Comparison of ENCODE assay signal across 8 mouse cellular contexts in the genomic region with DNA sequence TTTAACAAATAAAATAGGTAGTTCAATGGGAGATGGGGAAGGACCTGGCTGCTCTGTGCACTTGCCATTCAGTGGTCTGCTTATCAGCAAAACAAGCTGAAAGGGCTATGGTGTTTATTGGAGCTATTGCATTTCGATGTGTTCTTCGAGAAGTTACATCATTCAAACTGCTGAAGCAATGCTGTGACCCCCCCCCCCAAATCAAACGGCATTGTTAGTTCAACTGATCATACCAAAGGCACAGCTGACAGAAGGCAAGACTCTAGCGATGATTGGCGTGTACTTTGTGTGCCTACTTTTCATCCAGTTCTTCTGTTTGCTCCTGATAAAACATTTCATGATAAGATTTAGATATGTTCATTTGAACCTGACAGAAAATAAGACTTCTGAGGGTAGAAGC. TPM values are rescaled to one million over a fixed set of nuclear protein-coding genes. Genes with fewer than 3 reads are reported as not detected.
DNase-seq lines count a peak whose midpoint lies in the region; ATAC-seq lines count a peak whose summit lies in the region.

No protein-coding gene starts in this region.

- peak overlapping the region; percentile 71 for H3K9ac ChIP-seq in kidney, embryonic 16.5 days (replicated peaks; ENCODE audit: low read length)
- H3K9ac ChIP-seq in embryonic facial prominence, embryonic 14.5 days (ENCODE audit: low read depth, low read length), result peak overlapping the region; percentile 61
- no peak overlapping the region for H3K9ac ChIP-seq in limb, embryonic 12.5 days (replicated peaks)
- H3K9ac ChIP-seq in neural tube, embryonic 12.5 days, result peak overlapping the region; percentile 93

- H3K9me3 ChIP-seq in kidney, embryonic 16.5 days (ENCODE audit: low read length), result no peaks in the 10 kb centered on the region
- H3K9me3 ChIP-seq in embryonic facial prominence, embryonic 14.5 days (ENCODE audit: control insufficient read depth, low read length), result no peaks in the 10 kb centered on the region
- no peaks in the 10 kb centered on the region for H3K9me3 ChIP-seq in limb, embryonic 12.5 days
- no peaks in the 10 kb centered on the region for H3K9me3 ChIP-seq in neural tube, embryonic 12.5 days

- H3K4me2 ChIP-seq in kidney, embryonic 16.5 days (replicated peaks; ENCODE audit: low read depth, low read length), result peak overlapping the region; percentile 69
- H3K4me2 ChIP-seq in embryonic facial prominence, embryonic 14.5 days (ENCODE audit: low read depth, low read length), result peak overlapping the region; percentile 85
- peak overlapping the region; percentile 67 for H3K4me2 ChIP-seq in limb, embryonic 12.5 days
- H3K4me2 ChIP-seq in neural tube, embryonic 12.5 days (replicated peaks), result peak overlapping the region; percentile 84

- 66% methylated on average over 5 of the region's 5 CpGs for WGBS in kidney, embryonic 16.5 days
- WGBS in embryonic facial prominence, embryonic 14.5 days, result 55% methylated on average over 5 of the region's 5 CpGs
- WGBS in limb, embryonic 12.5 days, result 70% methylated on average over 5 of the region's 5 CpGs
- WGBS in neural tube, embryonic 12.5 days, result 63% methylated on average over 5 of the region's 5 CpGs

- peaks cover 11% of the 10 kb centered on the region for H3K36me3 ChIP-seq in kidney, embryonic 16.5 days (ENCODE audit: insufficient read depth, low read length)
- H3K36me3 ChIP-seq in embryonic facial prominence, embryonic 14.5 days (ENCODE audit: control insufficient read depth, insufficient read depth, low read length), result peaks cover 23% of the 10 kb centered on the region
- peaks cover 25% of the 10 kb centered on the region for H3K36me3 ChIP-seq in limb, embryonic 12.5 days
- H3K36me3 ChIP-seq in neural tube, embryonic 12.5 days, result peaks cover 18% of the 10 kb centered on the region

- H3K4me1 ChIP-seq in kidney, embryonic 16.5 days (ENCODE audit: insufficient read depth, low read length), result peaks cover 20% of the 10 kb centered on the region
- peaks cover 11% of the 10 kb centered on the region for H3K4me1 ChIP-seq in embryonic facial prominence, embryonic 14.5 days (ENCODE audit: control insufficient read depth, insufficient read depth, low read length)
- H3K4me1 ChIP-seq in limb, embryonic 12.5 days (replicated peaks), result peaks cover 26% of the 10 kb centered on the region
- peaks cover 24% of the 10 kb centered on the region for H3K4me1 ChIP-seq in neural tube, embryonic 12.5 days

- no peak for ATAC-seq in kidney, embryonic 16.5 days (ENCODE audit: low FRiP score, low TSS enrichment)
- ATAC-seq in embryonic facial prominence, embryonic 14.5 days (ENCODE audit: low read depth), result no peak
- no peak for ATAC-seq in limb, embryonic 12.5 days (ENCODE audit: insufficient number of reproducible peaks, insufficient read depth, low FRiP score, low TSS enrichment, low read depth)
- ATAC-seq in neural tube, embryonic 12.5 days (ENCODE audit: low FRiP score, low read depth), result no peak

- peak overlapping the region; percentile 50 for H3K4me3 ChIP-seq in kidney, embryonic 16.5 days (ENCODE audit: low read length)
- peak overlapping the region; percentile 95 for H3K4me3 ChIP-seq in embryonic facial prominence, embryonic 14.5 days (ENCODE audit: low read depth, low read length)
- peak overlapping the region; percentile 80 for H3K4me3 ChIP-seq in limb, embryonic 12.5 days (replicated peaks)
- peak overlapping the region; percentile 76; the same call in 1 of the 2 replicates for H3K4me3 ChIP-seq in neural tube, embryonic 12.5 days

- peak overlapping the region; percentile 72 for H3K27ac ChIP-seq in kidney, embryonic 16.5 days (ENCODE audit: low read length)
- H3K27ac ChIP-seq in embryonic facial prominence, embryonic 14.5 days (replicated peaks; ENCODE audit: low read depth, low read length), result peak overlapping the region; percentile 83; the same call in 1 of the 2 replicates
- H3K27ac ChIP-seq in limb, embryonic 12.5 days, result peak overlapping the region; percentile 96
- no peak overlapping the region; the same call in 1 of the 2 replicates for H3K27ac ChIP-seq in neural tube, embryonic 12.5 days

- no peaks in the 10 kb centered on the region for H3K27me3 ChIP-seq in kidney, embryonic 16.5 days (ENCODE audit: insufficient read depth, low read length)
- H3K27me3 ChIP-seq in embryonic facial prominence, embryonic 14.5 days (replicated peaks; ENCODE audit: control insufficient read depth, insufficient read depth, low read length), result no peaks in the 10 kb centered on the region
- no peaks in the 10 kb centered on the region for H3K27me3 ChIP-seq in limb, embryonic 12.5 days
- no peaks in the 10 kb centered on the region for H3K27me3 ChIP-seq in neural tube, embryonic 12.5 days (replicated peaks)

- DNase-seq in kidney, postnatal 25 days, result no peak
- no peak for DNase-seq in embryonic facial prominence, embryonic 14.5 days (ENCODE audit: low spot score)
- no peak for DNase-seq in yolk sac, embryonic 10.5 days (ENCODE audit: low spot score)
- no peak for DNase-seq in gastrocnemius, postnatal 10 days
- no peak for DNase-seq in spleen, adult 18-20 months

RNA-seq across cellular contexts. Expression of gene Ahsa2, which starts 0.8 kb away (rescaled TPM):
- 81.7 and 83.1 TPM in 2 replicates for polyA plus RNA-seq in kidney, embryonic 16.5 days (2015; fragmentation: Nextera tagmentation; extraction: Ambion mirVana)
- polyA plus RNA-seq in embryonic facial prominence, embryonic 14.5 days (2014; fragmentation: Nextera tagmentation; extraction: Ambion mirVana), result 81.2 and 97.9 TPM in 2 replicates
- polyA plus RNA-seq in limb, embryonic 12.5 days (2016; fragmentation: Nextera tagmentation; extraction: Ambion mirVana), result 119 and 123 TPM in 2 replicates
- polyA plus RNA-seq in neural tube, embryonic 12.5 days (2016; fragmentation: Nextera tagmentation; extraction: Ambion mirVana), result 135 and 139 TPM in 2 replicates
- 10 to 100 TPM; 38.1 to 45.6 TPM for total RNA-seq in gastrocnemius, postnatal 10 days (2021)

RNA-seq across cellular contexts. Expression of gene 1700093K21Rik, which starts 22.3 kb away (rescaled TPM):
- not detected in 2 replicates for polyA plus RNA-seq in kidney, embryonic 16.5 days (2015; fragmentation: Nextera tagmentation; extraction: Ambion mirVana)
- polyA plus RNA-seq in embryonic facial prominence, embryonic 14.5 days (2014; fragmentation: Nextera tagmentation; extraction: Ambion mirVana), result not detected in 2 replicates
- not detected in 2 replicates for polyA plus RNA-seq in limb, embryonic 12.5 days (2016; fragmentation: Nextera tagmentation; extraction: Ambion mirVana)
- not detected in 2 replicates for polyA plus RNA-seq in neural tube, embryonic 12.5 days (2016; fragmentation: Nextera tagmentation; extraction: Ambion mirVana)
- total RNA-seq in gastrocnemius, postnatal 10 days (2021), result under 1 TPM in 1 of 2 experiments, not detected in 1; 0.41 TPM
